Mouse (Mus musculus): ENCODE results near the gene Atp5l.

GRCm38 (mm10) chr9:44890122-44890521, 30.4 kb downstream of the Atp5l start:
- TF ChIP-seq CTCF (IDR thresholded peaks at IDR 0.05; ENCODE audit: borderline replicate concordance, control insufficient read depth, extremely low read depth, insufficient read depth, low read length, poor library complexity): no peak
- TF ChIP-seq POLR2A (IDR thresholded peaks at IDR 0.05; ENCODE audit: control insufficient read depth, extremely low read depth, insufficient read depth, low read length, poor library complexity): no peak
